Mouse (Mus musculus) kidney, embryonic 15.5 days (tissue): ENCODE data around the gene Usf3. TPM values are rescaled to one million over a fixed set of nuclear protein-coding genes. Genes with fewer than 3 reads are reported as not detected.

Experiments used
- polyA plus RNA-seq: library from polyadenylated mRNA; unstranded; fragments of >200 nt; fragmentation: Nextera tagmentation; extraction: Ambion mirVana; gene quantifications from 2 replicates; pipeline ENCODE4 v1.2.1, GENCODE M21; 2015

Gene Usf3
- polyA plus RNA-seq, 1 experiment from 2014 or later, result 3.3 TPM

Other genes starting within 250 kb of the Usf3 start
- gene Qtrt2, start 246.4 kb upstream of the Usf3 start, polyA plus RNA-seq, result 30.3 and 34.5 TPM in 2 replicates
- 1.7 and 1.9 TPM in 2 replicates for gene Zdhhc23, start 193.5 kb upstream of the Usf3 start, polyA plus RNA-seq
- gene Gramd1c, start 109.9 kb upstream of the Usf3 start, polyA plus RNA-seq, result 6.6 and 7.9 TPM in 2 replicates
- gene Atp6v1a, start 33.5 kb upstream of the Usf3 start, polyA plus RNA-seq, result 77.5 and 82.3 TPM in 2 replicates
- gene Naa50, start 33.4 kb upstream of the Usf3 start, polyA plus RNA-seq, result 114 and 130 TPM in 2 replicates
- gene Sidt1, start 159.9 kb downstream of the Usf3 start, polyA plus RNA-seq, result 0.80 and 0.99 TPM in 2 replicates
- gene Spice1, start 173.9 kb downstream of the Usf3 start, polyA plus RNA-seq, result 28.1 and 31.2 TPM in 2 replicates
- 0.32 and 0.40 TPM in 2 replicates for gene Cfap44, start 221.6 kb downstream of the Usf3 start, polyA plus RNA-seq